Mouse (Mus musculus) small intestine, adult 2 months (tissue): Measurements from ENCODE around the gene Kcnk3.

Experiments
- CTCF ChIP-seq: fragments of 200-500 bp; IDR thresholded peaks from 2 replicates; pipeline ENCODE4 v1.5.1; 2012; ENCODE audit warnings: low read depth, mild to moderate bottlenecking, control low read depth, inconsistent platforms, low read length, moderate library complexity, mixed read lengths; ENCODE audit not compliant: insufficient replicate concordance, insufficient read length; ENCODE audit errors: extremely low read depth
- POLR2A ChIP-seq: fragments of 200-500 bp; IDR thresholded peaks from 2 replicates; pipeline ENCODE4 v1.6.1; 2012; ENCODE audit warnings: low read depth, mild to moderate bottlenecking, control low read depth, inconsistent platforms, low read length, moderate library complexity

- TF ChIP-seq CTCF (no peak), POLR2A (no peak)
Measured at GRCm38 (mm10) chr5:30603255-30603654, 15.3 kb downstream of the Kcnk3 start.
